Mouse (Mus musculus) ES-Bruce4 (cell line): Measurements from ENCODE around the gene Cotl1. TPM values are rescaled to one million over a fixed set of nuclear protein-coding genes. Genes with fewer than 3 reads are reported as not detected.

ENCODE experiments used
- H3K27ac ChIP-seq: 2 replicates; pipeline ENCODE4 v1.5.1; 2012; ENCODE audit warnings: low read length, inconsistent platforms; ENCODE audit not compliant: insufficient read depth
- H3K27me3 ChIP-seq: 2 replicates; pipeline ENCODE4 v1.6.1; 2012; ENCODE audit warnings: mild to moderate bottlenecking, low read length, inconsistent platforms; ENCODE audit not compliant: control insufficient read depth, poor library complexity, insufficient read depth, severe bottlenecking
- H3K36me3 ChIP-seq: 2 replicates; pipeline ENCODE4 v1.6.1; 2012; ENCODE audit warnings: inconsistent platforms, mild to moderate bottlenecking, low read length, moderate library complexity; ENCODE audit not compliant: control insufficient read depth, poor library complexity, insufficient read depth, severe bottlenecking
- H3K4me1 ChIP-seq: one replicate; pipeline ENCODE4 v1.8.1; 2011; ENCODE audit warnings: low read length; ENCODE audit not compliant: control insufficient read depth, insufficient read depth
- H3K4me3 ChIP-seq: 2 replicates; pipeline ENCODE4 v1.5.1; 2011; ENCODE audit warnings: low read depth, mild to moderate bottlenecking, low read length
- H3K9ac ChIP-seq: 2 replicates; pipeline ENCODE4 v1.6.1; 2012; ENCODE audit warnings: low read depth, mild to moderate bottlenecking, inconsistent platforms; ENCODE audit not compliant: poor library complexity, severe bottlenecking
- H3K9me3 ChIP-seq: replicated peaks from 2 replicates; pipeline ENCODE4 v1.6.1; 2012; ENCODE audit warnings: mild to moderate bottlenecking, low read length, inconsistent platforms; ENCODE audit not compliant: control insufficient read depth, poor library complexity, insufficient read depth, severe bottlenecking
- CTCF ChIP-seq: IDR thresholded peaks from one replicate; pipeline ENCODE4 v1.8.1; 2011; ENCODE audit warnings: low read depth, low read length
- EP300 ChIP-seq: IDR thresholded peaks from 2 replicates; pipeline ENCODE4 v1.6.1; 2011; ENCODE audit warnings: low read depth, low read length; ENCODE audit not compliant: insufficient read depth
- POLR2A ChIP-seq: IDR thresholded peaks from one replicate; pipeline ENCODE4 v1.8.1; 2011; ENCODE audit warnings: low read length; ENCODE audit not compliant: insufficient read depth
- polyA plus RNA-seq: library from polyadenylated mRNA; stranded (reverse); fragments of >200 nt; gene quantifications from 2 replicates; pipeline ENCODE4 v1.2.4, GENCODE M21; 2011; ENCODE audit warnings: low read depth; ENCODE audit not compliant: missing spikeins, insufficient read depth, insufficient read length

The Cotl1 gene
- polyA plus RNA-seq, 1 experiment = 106 TPM

DNA sequence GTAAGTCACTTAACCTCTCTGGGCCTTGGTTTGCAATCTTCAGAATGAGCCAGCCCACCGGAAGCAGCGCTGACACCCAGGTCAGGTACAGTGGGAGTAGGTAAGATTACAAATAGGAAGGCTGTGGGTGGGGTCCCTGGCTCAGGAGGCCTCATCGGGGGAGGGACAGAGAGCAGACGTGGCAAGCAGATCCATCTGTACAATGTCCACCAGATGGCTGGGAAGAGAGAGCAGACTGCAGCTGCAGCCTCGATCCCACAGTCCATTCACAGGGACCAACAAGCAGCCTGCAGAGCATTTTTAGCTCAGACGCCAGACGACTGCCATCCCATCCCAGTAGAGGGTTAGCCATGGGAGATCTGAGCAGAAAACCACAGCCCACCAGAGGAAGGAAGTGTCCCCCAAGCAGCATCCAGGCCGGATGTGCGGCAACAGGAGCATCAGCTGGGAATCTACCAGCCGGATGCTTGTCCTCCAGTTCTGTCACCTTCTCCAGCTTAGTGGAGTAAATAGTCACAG lies 2.7 kb downstream of the Cotl1 start:
- Histone ChIP-seq H3K36me3 (no peaks in the 10 kb centered on the region), H3K4me1 (peaks cover 2% of the 10 kb centered on the region), H3K4me3 (peak overlapping the region; percentile 1; the same call in 1 of the 2 replicates), H3K9ac (0 out of 2 replicates have a peak overlapping the region, but pooled peaks have one; percentile 21), H3K9me3 (no peaks in the 10 kb centered on the region), H3K27ac (no peak overlapping the region), H3K27me3 (no peaks in the 10 kb centered on the region)
- no peak for TF ChIP-seq CTCF

DNA sequence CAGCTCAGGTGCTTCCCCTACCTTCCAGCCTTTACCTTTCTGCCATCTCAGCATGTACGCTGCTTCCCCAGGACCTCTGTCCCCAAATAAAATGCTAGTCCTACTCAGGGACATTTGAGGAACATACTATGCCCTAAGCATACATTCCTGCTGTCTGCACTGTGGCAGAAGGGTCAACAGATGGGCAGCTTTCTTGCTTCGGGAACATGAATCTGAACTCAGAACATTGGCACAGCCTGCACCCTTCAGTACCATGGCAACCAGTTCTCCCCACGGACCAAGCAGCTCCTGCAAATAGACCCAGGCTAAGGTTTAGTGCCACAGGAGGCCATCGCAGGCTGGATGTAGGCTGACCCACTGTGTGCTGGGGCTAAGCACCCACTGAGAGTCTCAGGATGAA lies 3.5 kb downstream of the Cotl1 start:
- no peak overlapping the region for H3K27ac ChIP-seq
- H3K9ac ChIP-seq = no peak overlapping the region

DNA sequence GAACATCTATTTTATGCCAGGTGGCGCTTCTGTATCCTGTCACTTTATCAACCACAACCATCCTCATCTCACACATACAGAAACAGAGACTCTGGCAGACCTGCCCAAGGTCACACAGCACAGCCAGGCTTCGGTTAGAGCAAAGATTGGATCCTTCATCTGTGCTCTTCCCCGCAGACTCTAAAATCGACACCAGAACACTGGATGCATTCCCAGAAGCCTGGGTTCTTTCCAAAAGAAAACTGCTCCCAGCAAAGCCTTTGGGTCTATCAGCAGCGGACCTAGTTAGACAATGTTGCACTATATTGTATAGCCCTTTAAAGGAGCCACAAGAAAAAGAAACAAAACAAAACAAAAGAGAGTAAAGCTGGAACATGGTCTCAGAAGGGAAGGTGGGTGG lies 5.1 kb downstream of the Cotl1 start:
- Histone ChIP-seq H3K27ac (no peak overlapping the region), H3K4me3 (no peak overlapping the region), H3K4me1 (peaks cover 7% of the 10 kb centered on the region), H3K9ac (no peak overlapping the region), H3K9me3 (no peaks in the 10 kb centered on the region), H3K36me3 (no peaks in the 10 kb centered on the region), H3K27me3 (no peaks in the 10 kb centered on the region)
- no peak for TF ChIP-seq POLR2A
- no peak for TF ChIP-seq CTCF
- no peak for TF ChIP-seq EP300

More for the DNA sequence above, 3.5 kb downstream of the Cotl1 start:
- Histone ChIP-seq H3K9me3 (no peaks in the 10 kb centered on the region), H3K4me3 (no peak overlapping the region), H3K4me1 (peaks cover 2% of the 10 kb centered on the region), H3K27me3 (no peaks in the 10 kb centered on the region), H3K36me3 (no peaks in the 10 kb centered on the region)
- TF ChIP-seq EP300 (no peak), POLR2A (no peak), CTCF (no peak)

DNA sequence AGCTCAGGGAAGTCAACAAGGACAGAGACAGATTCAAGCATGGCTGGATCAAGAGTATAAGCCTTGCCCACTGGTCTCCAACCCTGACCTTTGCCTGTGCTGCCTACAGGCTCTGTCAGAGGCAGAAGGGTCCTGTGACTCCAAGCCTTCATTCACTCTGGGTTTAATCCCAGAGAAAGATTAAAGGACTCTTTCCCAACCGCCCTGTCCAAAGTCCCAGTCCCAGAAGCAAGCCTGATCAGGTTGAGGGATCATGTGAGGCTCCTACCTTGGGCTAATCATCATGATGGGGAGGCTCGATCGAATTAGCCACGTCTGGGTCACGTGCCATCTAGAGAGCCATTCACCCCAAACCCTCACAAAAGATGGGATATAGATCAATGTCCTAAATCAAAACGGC lies 5.7 kb downstream of the Cotl1 start:
- peaks cover 7% of the 10 kb centered on the region for H3K4me1 ChIP-seq
- no peak overlapping the region for H3K4me3 ChIP-seq
- TF ChIP-seq EP300 (no peak), CTCF (no peak), POLR2A (no peak)
- no peaks in the 10 kb centered on the region for H3K9me3 ChIP-seq
- H3K36me3 ChIP-seq = no peaks in the 10 kb centered on the region
- no peaks in the 10 kb centered on the region for H3K27me3 ChIP-seq
- no peak overlapping the region for H3K27ac ChIP-seq
- H3K9ac ChIP-seq = no peak overlapping the region

DNA sequence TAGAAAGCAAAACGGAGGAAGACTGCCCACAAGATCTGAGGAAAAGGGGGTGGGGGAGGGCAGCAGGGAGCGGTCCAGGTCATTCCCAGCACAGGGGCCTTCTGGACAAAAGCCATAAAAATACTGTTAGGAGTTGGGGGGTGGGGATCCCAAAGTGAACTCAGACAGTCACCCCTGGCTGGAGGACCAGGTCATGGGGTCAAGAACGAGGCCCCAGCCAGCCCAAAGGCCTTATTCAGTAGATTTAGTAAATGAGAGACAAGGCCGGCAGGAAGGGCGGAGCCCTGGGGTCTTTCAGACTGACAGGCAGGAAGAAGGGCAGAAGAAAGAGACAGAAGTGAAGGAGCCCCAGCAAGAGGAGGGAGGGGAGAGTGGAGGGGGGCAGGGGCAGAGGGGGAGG lies 7.4 kb downstream of the Cotl1 start:
- no peak overlapping the region for H3K4me3 ChIP-seq
- H3K9me3 ChIP-seq = no peaks in the 10 kb centered on the region
- TF ChIP-seq CTCF = no peak
- TF ChIP-seq POLR2A = no peak
- peak; percentile 46 for TF ChIP-seq EP300
- H3K9ac ChIP-seq = 0 out of 2 replicates have a peak overlapping the region, but pooled peaks have one; percentile 4
- H3K27me3 ChIP-seq = no peaks in the 10 kb centered on the region
- peak overlapping the region; percentile 79 for H3K27ac ChIP-seq
- H3K4me1 ChIP-seq = peaks cover 13% of the 10 kb centered on the region
- H3K36me3 ChIP-seq = no peaks in the 10 kb centered on the region

DNA sequence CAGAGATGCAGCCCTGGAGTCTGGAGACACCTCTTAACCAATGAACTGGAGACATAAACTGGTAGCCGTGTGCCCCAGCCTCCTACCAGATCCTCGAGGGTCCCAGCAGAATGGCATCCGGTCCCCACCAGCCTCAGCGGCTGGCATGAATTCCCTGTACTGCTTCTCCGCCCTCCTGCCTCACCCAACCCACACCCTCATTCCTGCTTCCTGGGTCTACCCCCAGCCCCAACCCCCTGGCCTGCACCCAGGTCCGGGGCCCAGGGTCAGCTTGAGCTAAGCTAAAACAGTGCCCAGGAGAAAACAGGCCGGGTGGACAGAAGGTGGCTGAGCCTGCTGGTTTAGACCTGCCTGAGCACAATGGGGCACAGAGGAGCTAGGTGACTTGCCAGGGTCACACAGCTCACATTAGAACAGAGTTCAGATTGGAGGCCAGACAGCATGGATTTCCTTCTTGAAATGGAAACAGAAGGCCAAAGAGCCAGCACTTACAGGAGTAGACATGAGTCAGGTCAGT lies 8.2 kb downstream of the Cotl1 start:
- Histone ChIP-seq H3K27me3 (no peaks in the 10 kb centered on the region), H3K27ac (peak overlapping the region; percentile 79), H3K4me1 (peaks cover 12% of the 10 kb centered on the region), H3K9ac (peak overlapping the region; percentile 4; the same call in 1 of the 2 replicates), H3K4me3 (no peak overlapping the region), H3K9me3 (no peaks in the 10 kb centered on the region), H3K36me3 (no peaks in the 10 kb centered on the region)
- TF ChIP-seq EP300 (no peak), POLR2A (no peak), CTCF (no peak)
